Mouse (Mus musculus) right cerebral cortex, adult 2 months (tissue): Measurements from ENCODE around the gene Mgat5.
A peak's percentile ranks its signal among the peaks of the same experiment; 100 is the strongest.

Experiments
- DNase-seq, 2 experiments: peaks; one replicate each; pipeline ENCODE4 v3.0.0; 2021 to 2022; ENCODE audit warnings: low spot score in 2 of 2

Gene Mgat5

GRCm38 (mm10) chr1:127383071-127383470 lies 178.3 kb downstream of the Mgat5 start:
- DNase-seq, result no peak

DNA sequence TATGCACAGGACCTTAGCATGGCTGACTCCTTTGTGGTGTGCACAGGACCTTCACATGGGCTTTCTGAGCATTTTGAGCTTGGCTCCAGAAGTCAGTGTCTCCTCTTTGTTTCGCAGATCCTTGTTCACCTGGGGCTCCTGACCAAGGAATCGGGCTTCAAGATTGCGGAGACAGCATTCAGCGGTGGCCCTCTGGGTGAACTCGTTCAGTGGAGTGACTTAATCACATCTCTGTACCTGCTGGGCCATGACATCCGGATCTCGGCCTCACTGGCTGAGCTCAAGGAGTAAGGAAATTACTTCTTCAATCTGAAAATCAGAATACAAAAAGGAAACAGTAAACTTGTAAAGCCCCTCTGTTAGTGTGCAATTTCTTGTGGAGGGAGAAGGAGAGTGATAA lies 182.4 kb downstream of the Mgat5 start:
- no peak for DNase-seq

DNA sequence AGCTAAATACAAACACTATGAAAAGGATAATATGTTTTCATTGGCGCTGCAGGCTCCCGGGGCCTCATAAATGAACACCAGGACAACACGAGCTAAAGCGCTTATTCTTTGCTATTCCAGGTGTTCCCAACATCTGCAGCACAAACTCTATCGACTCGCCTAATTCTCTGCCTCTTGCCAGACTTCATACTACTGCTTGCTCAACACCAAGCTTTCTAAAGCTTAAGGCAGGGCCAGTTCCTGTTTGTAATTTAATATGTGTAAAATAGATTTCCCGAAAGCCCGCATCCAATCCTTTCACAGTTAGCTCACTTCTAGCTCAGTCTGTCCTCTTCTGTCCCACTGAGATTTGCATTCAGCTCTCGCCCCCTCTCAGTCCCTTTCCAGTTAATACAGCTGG lies 182.8 kb downstream of the Mgat5 start:
- no peak for DNase-seq

DNA sequence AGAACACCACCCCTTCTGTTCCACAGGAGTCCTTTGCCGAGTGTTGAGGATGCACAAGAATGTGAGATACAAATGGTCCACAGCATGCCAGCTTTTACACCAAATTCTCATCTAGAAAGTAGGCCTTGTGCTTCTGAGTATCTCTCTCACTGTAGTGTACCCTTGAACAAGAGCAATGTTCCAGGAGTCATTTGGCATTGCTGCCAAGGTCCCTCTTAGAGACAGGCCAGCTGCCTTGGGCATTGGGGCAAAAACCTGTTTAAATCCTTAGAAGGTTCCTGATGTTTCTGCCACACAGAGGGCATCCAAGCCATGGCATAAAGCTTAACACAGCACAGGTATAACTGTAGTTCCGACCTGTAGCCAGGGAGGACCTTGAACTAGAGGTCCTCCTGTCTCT lies 189.9 kb downstream of the Mgat5 start:
- DNase-seq, result no peak

DNA sequence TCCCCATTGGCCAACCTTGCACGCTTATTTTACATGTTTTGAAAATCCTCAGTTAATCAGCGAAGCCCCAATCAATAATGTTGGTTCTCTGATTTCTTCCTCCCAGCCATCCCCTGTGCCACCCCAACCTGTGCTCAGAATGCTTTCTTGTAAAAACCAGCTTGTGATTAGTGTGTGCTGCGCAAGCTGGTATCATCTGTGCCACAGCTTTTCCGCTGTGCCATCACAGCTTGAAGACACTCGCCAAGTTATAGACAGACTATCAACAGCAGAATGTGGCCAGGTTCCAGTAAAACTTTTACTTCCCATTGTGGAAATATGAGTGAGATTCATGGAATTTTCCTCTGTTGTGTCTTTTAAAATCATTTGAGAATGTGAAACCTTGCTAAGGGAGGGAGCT lies 190.9 kb downstream of the Mgat5 start:
- DNase-seq, result no peak

DNA sequence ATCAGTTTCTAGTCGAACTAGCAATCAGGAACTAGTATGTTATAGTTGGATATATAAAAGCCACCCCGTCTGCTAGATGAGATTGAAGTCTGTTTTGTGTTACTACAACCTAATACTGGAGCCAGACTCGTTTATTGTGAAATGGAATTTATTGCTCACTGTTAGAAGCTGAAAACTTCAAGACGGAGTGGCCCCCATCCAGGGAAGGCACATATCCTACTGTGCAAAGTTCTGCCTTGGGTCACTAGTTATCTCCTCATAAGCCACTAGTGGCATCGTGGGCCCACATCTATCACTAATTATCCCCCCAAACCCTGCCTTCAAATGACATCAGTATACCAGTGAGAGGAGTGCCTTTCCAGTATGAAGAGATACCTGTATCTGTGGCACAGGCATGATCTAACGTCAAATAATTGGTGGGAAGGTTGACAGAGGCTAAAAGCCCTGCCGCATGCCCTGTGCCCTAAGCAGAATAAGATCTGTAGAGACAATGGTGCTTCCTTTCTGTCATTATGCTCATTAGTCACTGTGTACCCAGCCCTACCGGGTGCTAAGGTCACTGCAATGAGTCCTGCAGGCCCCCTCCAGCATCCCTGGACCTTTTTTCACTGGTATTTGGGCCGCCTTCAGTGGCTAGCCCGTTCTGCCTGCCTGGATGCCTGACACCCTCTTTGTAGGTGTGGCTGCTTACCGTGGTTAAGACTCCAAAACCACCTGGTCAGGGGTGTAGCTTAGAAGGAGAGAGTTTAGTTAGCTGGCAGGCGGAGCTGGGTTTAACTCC lies 191.9 kb downstream of the Mgat5 start:
- no peak for DNase-seq

DNA sequence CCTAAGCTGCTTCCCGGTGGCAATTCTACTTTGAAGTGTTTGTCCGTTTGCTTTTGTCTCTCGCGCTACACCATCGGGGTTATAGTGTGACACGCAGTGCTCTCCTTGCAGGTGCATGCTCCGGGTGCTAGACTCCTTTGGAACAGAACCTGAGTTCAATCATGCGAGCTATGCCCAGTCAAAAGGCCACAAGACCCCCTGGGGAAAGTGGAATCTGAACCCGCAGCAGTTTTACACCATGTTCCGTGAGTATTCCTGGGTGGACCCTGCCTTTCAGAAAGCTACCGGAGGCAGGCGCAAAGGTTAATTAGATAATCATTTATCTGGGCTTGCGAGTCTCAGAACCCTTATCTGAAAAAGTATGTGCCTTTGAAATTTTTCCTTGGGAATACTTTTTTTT lies 192.6 kb downstream of the Mgat5 start:
- DNase-seq, result no peak

DNA sequence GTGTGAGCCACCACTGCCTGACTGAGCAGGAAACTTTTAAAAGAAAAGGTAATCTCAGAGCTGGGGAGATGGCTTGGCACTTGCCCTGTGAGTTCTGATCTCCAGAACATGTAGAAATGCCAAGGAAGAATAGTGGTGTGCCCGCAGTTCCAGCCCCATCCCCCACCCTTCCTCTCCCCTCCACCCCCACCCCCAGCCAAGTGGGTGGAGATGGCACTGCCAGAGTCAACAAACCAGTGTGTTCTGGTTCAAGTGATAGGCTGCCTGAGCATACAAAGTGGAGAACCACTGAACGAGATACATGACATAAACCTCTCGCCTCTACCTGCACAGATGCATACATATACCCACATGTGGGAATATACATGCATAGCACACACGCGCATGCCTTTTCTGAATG lies 193.4 kb downstream of the Mgat5 start:
- no peak for DNase-seq

- no peak for DNase-seq
Observed at GRCm38 (mm10) chr1:127400198-127400597, 195.4 kb downstream of the Mgat5 start.

DNA sequence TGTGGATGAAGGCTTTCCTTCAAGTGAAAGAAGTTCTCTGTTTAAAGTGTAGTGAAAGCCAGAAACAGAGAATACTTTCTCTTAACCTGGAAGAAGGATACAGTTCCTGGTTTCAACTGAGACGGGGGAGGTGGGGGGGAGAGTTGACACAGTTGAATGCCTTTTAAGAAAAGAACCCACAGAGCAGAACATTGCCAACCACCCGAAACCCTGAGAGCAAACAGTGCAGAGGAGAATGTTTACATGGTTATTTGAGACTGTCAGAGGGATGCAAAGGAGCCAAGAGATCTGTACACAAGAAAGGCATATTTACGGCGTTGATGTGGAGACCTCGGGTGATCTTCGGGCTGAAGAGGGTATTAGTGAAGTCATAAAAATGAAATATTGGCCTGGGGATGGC lies 195.9 kb downstream of the Mgat5 start:
- no peak for DNase-seq

DNA sequence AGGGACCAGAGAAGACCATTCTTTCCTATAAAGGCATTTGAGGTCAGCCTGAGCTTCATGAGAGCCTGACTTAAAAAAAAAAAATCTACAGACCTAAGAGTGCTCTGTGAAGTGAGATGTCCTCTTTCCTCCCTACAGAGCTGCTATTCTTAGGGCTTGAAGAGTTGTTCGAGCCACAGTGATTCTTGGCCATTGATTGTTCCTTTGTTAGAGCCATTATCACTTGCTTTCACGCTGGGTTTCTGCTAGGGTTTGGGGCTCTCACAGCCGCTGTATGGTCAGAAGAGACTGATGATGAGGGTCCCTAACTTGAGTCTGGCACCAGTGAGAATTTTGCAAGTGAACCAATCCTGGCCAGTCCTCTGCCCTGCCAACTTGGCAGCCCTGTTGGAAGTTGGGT lies 199.8 kb downstream of the Mgat5 start:
- DNase-seq, result no peak

DNA sequence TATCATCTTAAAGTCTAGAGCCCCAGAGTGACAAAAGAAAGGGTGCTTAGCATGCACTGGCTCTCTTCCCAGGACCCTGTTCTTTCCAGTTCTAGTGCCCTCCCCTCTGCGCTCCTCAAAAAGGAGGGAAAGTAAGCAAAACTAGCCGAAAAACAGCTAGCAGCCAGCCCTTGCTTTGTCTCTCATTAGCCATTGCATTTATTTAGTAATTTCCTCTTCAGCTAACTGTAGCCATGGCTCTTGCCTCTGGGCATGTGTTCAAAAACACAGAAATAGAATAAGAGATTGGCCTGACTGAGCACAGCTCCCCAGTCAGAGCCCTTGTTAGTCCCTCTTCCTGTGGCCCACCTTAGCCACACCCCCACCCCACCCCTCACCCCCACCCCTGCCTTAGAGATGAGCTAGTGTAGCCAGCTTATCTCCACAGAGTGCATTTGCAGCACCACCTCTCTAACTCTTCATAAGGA lies 204.2 kb downstream of the Mgat5 start:
- no peak for DNase-seq

DNA sequence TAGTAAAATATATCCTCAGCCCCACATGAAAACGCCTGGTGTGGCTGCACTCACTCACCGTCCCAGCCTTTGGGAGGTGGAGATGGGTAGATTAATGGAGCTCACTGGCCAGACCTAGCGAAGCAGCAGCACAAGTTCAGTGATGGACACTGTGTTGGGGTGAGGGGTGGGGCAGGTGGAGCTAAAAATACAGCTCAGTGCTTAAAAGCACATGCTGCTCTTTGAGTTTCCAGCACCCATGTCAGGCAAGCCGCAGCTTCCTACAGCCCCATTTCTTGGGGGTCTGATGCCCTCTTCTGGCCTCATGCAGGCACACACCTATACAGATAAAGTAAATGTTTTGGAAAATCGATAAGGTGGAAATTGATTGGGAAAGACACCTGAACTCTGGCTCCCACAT lies 204.7 kb downstream of the Mgat5 start:
- no peak for DNase-seq

DNA sequence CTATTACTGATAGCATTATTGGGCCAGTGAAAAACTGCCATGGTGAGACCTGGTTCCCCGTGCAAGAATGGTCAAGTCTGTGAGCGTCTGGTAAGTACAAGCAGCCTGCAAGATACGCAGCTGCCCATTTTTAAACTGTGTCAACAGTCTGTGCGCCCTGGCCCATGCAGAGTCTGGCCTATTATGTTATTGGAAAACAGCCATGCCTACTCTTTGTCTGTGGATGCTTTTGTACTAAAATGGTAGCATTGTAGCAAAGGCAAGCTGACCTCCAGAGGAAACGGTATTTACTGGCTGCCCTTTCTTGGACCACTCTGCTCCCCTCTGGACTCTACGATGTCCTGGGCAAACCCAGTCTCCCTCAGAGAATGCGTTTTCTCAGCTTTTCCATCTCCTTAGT lies 209.7 kb downstream of the Mgat5 start:
- DNase-seq, result no peak

GRCm38 (mm10) chr1:127415896-127416295 lies 211.1 kb downstream of the Mgat5 start:
- DNase-seq, result no peak

GRCm38 (mm10) chr1:127416971-127417370 lies 212.2 kb downstream of the Mgat5 start:
- DNase-seq, result no peak

DNA sequence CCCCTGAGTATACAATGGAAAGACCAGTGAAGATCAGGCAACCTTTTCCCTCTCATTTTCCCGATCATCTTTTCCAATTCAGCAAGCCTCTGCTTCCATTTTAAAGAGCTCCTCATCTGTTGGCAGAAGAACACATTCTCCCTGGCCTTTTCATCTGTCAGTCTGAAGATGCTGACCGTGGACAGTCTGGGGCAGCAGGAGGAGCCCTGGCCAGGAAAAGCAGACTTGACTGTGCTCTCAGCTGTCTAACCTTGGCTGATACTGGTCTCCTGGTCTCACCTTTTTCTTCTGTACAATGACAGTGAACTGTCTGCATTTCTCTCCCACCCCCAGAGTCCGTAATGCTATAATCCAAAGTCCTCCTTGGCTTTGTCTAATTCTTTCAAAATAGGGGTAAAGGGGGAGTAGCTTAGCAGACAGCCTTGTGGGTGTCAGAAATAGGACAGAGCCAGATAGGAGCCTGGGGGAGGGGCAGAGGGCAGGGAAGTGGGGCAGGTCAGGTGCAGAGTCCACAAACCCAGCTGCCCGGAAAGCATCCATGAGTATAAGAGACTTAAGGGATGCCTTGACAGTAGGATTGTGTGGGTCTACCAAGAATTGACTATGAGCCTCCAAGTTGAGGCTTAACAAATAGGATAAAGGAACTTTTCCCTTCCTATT lies 214.2 kb downstream of the Mgat5 start:
- no peak for DNase-seq

- no peak for DNase-seq
Observed at GRCm38 (mm10) chr1:127419581-127419980, 214.8 kb downstream of the Mgat5 start.

GRCm38 (mm10) chr1:127420383-127420782 lies 215.6 kb downstream of the Mgat5 start:
- DNase-seq, result no peak

DNA sequence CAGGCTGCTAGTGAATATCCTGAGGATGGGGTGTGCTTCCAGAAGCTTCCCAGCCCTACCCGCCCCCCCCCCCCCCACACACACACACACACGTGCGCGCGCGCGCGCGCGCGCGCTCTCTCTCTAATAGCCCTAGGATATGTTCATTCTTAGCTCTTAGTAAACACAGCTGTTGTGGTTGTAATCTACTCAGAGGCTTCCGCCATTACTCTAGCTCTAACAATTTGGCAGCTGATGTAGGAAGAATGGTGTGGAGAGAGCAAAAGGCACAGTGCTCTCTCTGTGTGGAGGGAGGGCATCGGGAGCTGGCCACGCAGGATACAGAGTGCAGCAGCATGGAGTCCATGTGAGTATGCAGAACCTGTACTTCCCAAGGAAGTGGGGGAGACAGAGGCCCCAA lies 216.0 kb downstream of the Mgat5 start:
- DNase-seq, result no peak

- DNase-seq, result no peak
Observed at GRCm38 (mm10) chr1:127422565-127422964, 217.8 kb downstream of the Mgat5 start.

GRCm38 (mm10) chr1:127425021-127425532 lies 220.3 kb downstream of the Mgat5 start:
- DNase-seq, result peak; percentile 65 to 79

- DNase-seq, result no peak
Observed at GRCm38 (mm10) chr1:127430290-127430689, 225.5 kb downstream of the Mgat5 start.
